Mouse (Mus musculus) intestine, embryonic 14.5 days (tissue): ENCODE measurements around the gene Sec14l3. TPM values are rescaled to one million over a fixed set of nuclear protein-coding genes. Genes with fewer than 3 reads are reported as not detected.

Experiments used
- ATAC-seq: fragments of 200-750 bp; cut with Nextera tagmentation; replicated peaks from 2 replicates; pipeline ENCODE4 v1.8.0; 2017; ENCODE audit warnings: low read depth, moderate number of reproducible peaks, moderate TSS enrichment, moderate library complexity; ENCODE audit not compliant: low FRiP score, low TSS enrichment
- DNase-seq: peaks from one replicate; pipeline ENCODE4 v3.0.0-alpha.2; 2018; ENCODE audit warnings: low spot score
- H3K27ac ChIP-seq: fragments of 300-500 bp; sonication (generic); 2 replicates; pipeline ENCODE4 v1.5.1; 2014; ENCODE audit warnings: low read depth, mild to moderate bottlenecking, control low read depth
- H3K27me3 ChIP-seq: fragments of 300-500 bp; sonication (generic); replicated peaks from 2 replicates; pipeline ENCODE4 v1.6.1; 2014; ENCODE audit warnings: low read length, control low read depth; ENCODE audit not compliant: control insufficient read depth, insufficient read depth
- H3K36me3 ChIP-seq: fragments of 300-500 bp; sonication (generic); 2 replicates; pipeline ENCODE4 v1.6.1; 2014; ENCODE audit warnings: low read length, control low read depth; ENCODE audit not compliant: control insufficient read depth, insufficient read depth
- H3K4me1 ChIP-seq: fragments of 300-500 bp; sonication (generic); replicated peaks from 2 replicates; pipeline ENCODE4 v1.6.1; 2014; ENCODE audit warnings: low read length, control low read depth, mixed read lengths; ENCODE audit not compliant: control insufficient read depth, insufficient read depth
- H3K4me2 ChIP-seq: fragments of 300-500 bp; sonication (generic); 2 replicates; pipeline ENCODE4 v1.6.1; 2014; ENCODE audit warnings: low read length
- H3K4me3 ChIP-seq: fragments of 300-500 bp; sonication (generic); 2 replicates; pipeline ENCODE4 v1.5.1; 2014; ENCODE audit warnings: low read depth, low read length, control low read depth, mixed read lengths
- H3K9ac ChIP-seq: fragments of 300-500 bp; sonication (generic); 2 replicates; pipeline ENCODE4 v1.6.1; 2014; ENCODE audit warnings: mild to moderate bottlenecking, low read length
- H3K9me3 ChIP-seq: fragments of 300-500 bp; sonication (generic); 2 replicates; pipeline ENCODE4 v1.6.1; 2016; ENCODE audit warnings: low read length, control low read depth; ENCODE audit not compliant: control insufficient read depth
- WGBS: fragments of 180-500 bp; shearing (Covaris S2); extraction: QIAGEN DNeasy Blood & Tissue Kit; methylation state at CpG from one replicate; pipeline ENCODE4 v1.1.7; 2014; 5-methylcytosine and 5-hydroxymethylcytosine counted together
- polyA plus RNA-seq: library from polyadenylated mRNA; unstranded; fragments of >200 nt; fragmentation: Nextera tagmentation; extraction: Ambion mirVana; gene quantifications from 2 replicates; pipeline ENCODE4 v1.2.1, GENCODE M21; 2014

Gene Sec14l3
- polyA plus RNA-seq, 1 experiment from 2014 or later = not detected

GRCm38 (mm10) chr11:4095171-4096053 lies 30.8 kb downstream of the Sec14l3 start, which contains the start of gene Mtfp1:
Gene Mtfp1, minus strand, starts transcription at chr11:4095445.
- WGBS = 7% methylated on average over 34 of the region's 34 CpGs
- H3K4me1 ChIP-seq = peaks cover 15% of the 10 kb centered on the region
- DNase-seq (peak; percentile 80), ATAC-seq (no peak; the same call in 1 of the 2 replicates)
- H3K9ac ChIP-seq = peak within 1 kb of the TSS; percentile 51
- peak within 1 kb of the TSS; percentile 59 for H3K4me3 ChIP-seq
- H3K4me2 ChIP-seq = peak within 1 kb of the TSS; percentile 70
- peak within 1 kb of the TSS; percentile 83 for H3K27ac ChIP-seq
- H3K27me3 ChIP-seq = no peaks in the 10 kb centered on the region
- H3K9me3 ChIP-seq = no peaks in the 10 kb centered on the region
- peaks cover 12% of the 10 kb centered on the region for H3K36me3 ChIP-seq

- H3K9me3 ChIP-seq = no peaks in the 10 kb centered on the region
- peaks cover 11% of the 10 kb centered on the region for H3K36me3 ChIP-seq
- H3K4me3 ChIP-seq = peak overlapping the region; percentile 59
- peak; percentile 94 for DNase-seq
- 3% methylated on average over 45 of the region's 45 CpGs for WGBS
- peak; percentile 91 for ATAC-seq
- H3K27me3 ChIP-seq = no peaks in the 10 kb centered on the region
- peak overlapping the region; percentile 83 for H3K27ac ChIP-seq
- peaks cover 15% of the 10 kb centered on the region for H3K4me1 ChIP-seq
- H3K4me2 ChIP-seq = peak overlapping the region; percentile 70
- peak overlapping the region; percentile 62 for H3K9ac ChIP-seq
These were observed 31.7 kb downstream of the Sec14l3 start for GRCm38 (mm10) chr11:4096054-4096984.

- H3K27ac ChIP-seq = peak overlapping the region; percentile 76
- peaks cover 15% of the 10 kb centered on the region for H3K4me1 ChIP-seq
- peaks cover 3% of the 10 kb centered on the region; the same call in 1 of the 2 replicates for H3K36me3 ChIP-seq
- H3K9ac ChIP-seq = peak overlapping the region; percentile 62
- no peak for DNase-seq
- H3K4me3 ChIP-seq = peak overlapping the region; percentile 59
- H3K4me2 ChIP-seq = peak overlapping the region; percentile 70
- H3K9me3 ChIP-seq = no peaks in the 10 kb centered on the region
- no peaks in the 10 kb centered on the region for H3K27me3 ChIP-seq
- WGBS = 17% methylated on average over 10 of the region's 10 CpGs
- ATAC-seq = peak; percentile 20
These were observed 32.5 kb downstream of the Sec14l3 start for GRCm38 (mm10) chr11:4097091-4097621.

GRCm38 (mm10) chr11:4098120-4098519 lies 33.5 kb downstream of the Sec14l3 start:
- WGBS = 67% methylated on average over 8 of the region's 8 CpGs
- Histone ChIP-seq H3K4me2 (no peak overlapping the region), H3K4me3 (no peak overlapping the region), H3K27ac (no peak overlapping the region), H3K9ac (no peak overlapping the region), H3K4me1 (peaks cover 15% of the 10 kb centered on the region), H3K27me3 (no peaks in the 10 kb centered on the region), H3K9me3 (no peaks in the 10 kb centered on the region), H3K36me3 (no peaks in the 10 kb centered on the region)
- no peak for ATAC-seq
- DNase-seq = no peak

- WGBS = 74% methylated on average over 7 of the region's 7 CpGs
These were observed 34.2 kb downstream of the Sec14l3 start for GRCm38 (mm10) chr11:4098816-4099215.

GRCm38 (mm10) chr11:4099447-4099846 lies 34.8 kb downstream of the Sec14l3 start:
- peaks cover 14% of the 10 kb centered on the region for H3K4me1 ChIP-seq
- ATAC-seq = no peak
- no peaks in the 10 kb centered on the region for H3K36me3 ChIP-seq
- H3K9me3 ChIP-seq = no peaks in the 10 kb centered on the region
- no peak overlapping the region for H3K9ac ChIP-seq
- no peak overlapping the region for H3K27ac ChIP-seq
- DNase-seq = no peak
- H3K4me3 ChIP-seq = no peak overlapping the region
- H3K27me3 ChIP-seq = no peaks in the 10 kb centered on the region
- 60% methylated on average over 3 of the region's 3 CpGs for WGBS
- no peak overlapping the region for H3K4me2 ChIP-seq

More at GRCm38 (mm10) chr11:4098816-4099215, 34.2 kb downstream of the Sec14l3 start:
- Histone ChIP-seq H3K4me3 (no peak overlapping the region), H3K4me1 (peaks cover 15% of the 10 kb centered on the region), H3K36me3 (no peaks in the 10 kb centered on the region), H3K27me3 (no peaks in the 10 kb centered on the region), H3K9ac (no peak overlapping the region), H3K9me3 (no peaks in the 10 kb centered on the region), H3K27ac (no peak overlapping the region), H3K4me2 (no peak overlapping the region)
- DNase-seq (no peak), ATAC-seq (no peak)

GRCm38 (mm10) chr11:4101851-4102250 lies 37.2 kb downstream of the Sec14l3 start:
- DNase-seq = no peak
- peaks cover 4% of the 10 kb centered on the region; the same call in 1 of the 2 replicates for H3K4me1 ChIP-seq
- H3K27me3 ChIP-seq = no peaks in the 10 kb centered on the region
- no peaks in the 10 kb centered on the region for H3K9me3 ChIP-seq
- H3K36me3 ChIP-seq = no peaks in the 10 kb centered on the region
- no peak overlapping the region for H3K4me2 ChIP-seq
- H3K27ac ChIP-seq = no peak overlapping the region
- H3K4me3 ChIP-seq = no peak overlapping the region
- H3K9ac ChIP-seq = no peak overlapping the region
- WGBS = 77% methylated on average over 5 of the region's 5 CpGs
- ATAC-seq = no peak

GRCm38 (mm10) chr11:4103522-4103921 lies 38.9 kb downstream of the Sec14l3 start:
- ATAC-seq = no peak
- no peaks in the 10 kb centered on the region for H3K9me3 ChIP-seq
- no peak overlapping the region for H3K27ac ChIP-seq
- H3K27me3 ChIP-seq = no peaks in the 10 kb centered on the region
- 78% methylated on average over 14 of the region's 14 CpGs for WGBS
- no peak overlapping the region for H3K4me2 ChIP-seq
- no peaks in the 10 kb centered on the region for H3K36me3 ChIP-seq
- no peak for DNase-seq
- H3K4me1 ChIP-seq = no peaks in the 10 kb centered on the region
- no peak overlapping the region for H3K9ac ChIP-seq
- H3K4me3 ChIP-seq = no peak overlapping the region
